Mouse (Mus musculus) ZHBTc4 (cell line): ENCODE data around the gene Chit1.

ENCODE experiments used
- DNase-seq: peaks from one replicate; pipeline ENCODE4 v3.0.0-alpha.2; 2011; ENCODE audit warnings: low read depth, low spot score

Gene Chit1

DNA sequence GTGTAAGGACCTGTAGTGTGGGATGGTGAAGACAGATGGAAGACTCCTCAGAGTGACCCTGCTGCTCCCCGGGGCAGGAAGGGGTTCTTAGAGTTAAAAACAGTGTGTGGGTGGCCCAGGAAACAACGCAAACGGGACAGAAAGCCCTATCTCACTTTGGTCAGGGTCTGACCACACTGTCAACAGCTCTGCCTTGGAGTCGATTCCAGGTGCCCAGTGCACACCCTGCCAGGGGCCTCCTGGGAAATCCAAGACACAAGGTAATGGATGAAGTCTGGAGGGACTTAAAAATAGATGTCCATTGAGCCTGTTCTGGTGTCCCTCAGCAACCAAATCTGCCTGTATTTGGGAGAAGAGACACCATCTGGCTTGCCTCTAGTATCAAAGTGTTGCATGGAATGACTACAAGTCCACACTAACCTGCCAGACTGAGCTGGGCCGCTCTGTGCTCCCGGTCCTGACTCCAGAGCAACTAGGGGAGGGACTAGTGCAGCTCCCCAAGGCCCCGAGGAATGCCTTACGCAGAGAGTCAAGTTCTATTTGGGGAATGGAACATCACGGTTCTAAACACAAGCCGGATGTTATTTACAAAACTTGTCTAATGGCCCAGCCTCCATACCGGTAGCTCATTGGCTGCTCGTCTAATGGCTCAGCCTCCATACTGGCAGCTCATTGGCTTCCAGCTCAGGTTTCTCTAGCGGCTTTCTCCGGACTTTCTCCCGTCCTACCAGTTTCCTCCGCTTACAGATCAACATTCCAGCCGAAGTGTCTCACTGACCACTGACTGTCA is 12.1 kb upstream of the Chit1 start:
- DNase-seq: peak; percentile 91

DNA sequence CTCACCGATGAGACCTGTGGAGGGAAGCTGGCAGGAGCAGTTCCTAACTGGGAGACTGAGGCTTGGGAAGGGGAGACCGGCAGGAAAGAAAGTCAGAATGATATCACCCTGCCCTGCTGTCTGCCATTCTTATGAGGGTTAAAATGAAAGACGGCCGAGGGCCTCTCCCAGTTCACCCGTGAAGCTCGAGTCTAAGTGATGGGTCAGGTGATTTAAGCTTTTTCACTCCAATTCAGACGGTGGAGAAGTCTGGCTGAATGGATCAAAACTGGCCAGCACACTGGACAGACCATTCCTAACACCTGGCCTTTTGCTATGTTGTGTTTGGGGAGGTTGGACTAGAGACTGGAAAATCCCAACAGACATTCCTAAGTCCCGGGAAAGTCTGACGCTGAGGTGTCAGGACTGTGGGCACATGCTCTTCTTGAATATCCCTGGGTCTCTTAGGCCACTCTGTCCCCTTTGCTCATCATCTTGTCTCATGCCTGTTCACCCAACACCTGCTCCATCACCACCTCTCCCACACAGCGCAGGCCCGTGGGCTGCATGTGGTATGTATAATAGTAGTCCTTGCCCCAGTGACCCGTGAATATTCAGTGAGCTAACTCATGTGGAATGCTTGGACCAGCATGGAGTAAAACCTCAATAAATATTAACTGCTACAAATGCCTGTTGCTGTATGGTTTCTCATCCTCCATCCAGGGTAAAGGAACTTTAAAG is 11.4 kb upstream of the Chit1 start:
- no peak for DNase-seq

DNA sequence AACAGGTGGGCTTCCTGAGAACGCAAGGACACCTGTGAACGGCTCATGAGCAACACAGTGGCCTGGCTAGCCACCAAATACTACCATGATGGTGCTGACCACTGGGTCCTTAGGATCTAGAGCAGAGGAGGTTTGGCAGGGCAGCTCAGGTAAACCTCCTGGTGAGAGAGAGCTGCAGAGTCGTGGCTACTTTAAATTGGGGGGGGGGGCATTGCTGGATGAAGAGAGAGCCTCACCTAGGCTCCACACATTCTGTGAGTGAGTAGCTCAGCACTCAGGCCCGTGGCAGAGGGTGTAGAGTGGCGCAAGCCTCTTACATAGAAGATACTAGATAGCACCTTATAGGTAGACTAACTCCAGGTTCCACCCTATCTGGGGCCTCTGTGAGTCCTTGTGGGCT is 10.6 kb upstream of the Chit1 start:
- no peak for DNase-seq

DNA sequence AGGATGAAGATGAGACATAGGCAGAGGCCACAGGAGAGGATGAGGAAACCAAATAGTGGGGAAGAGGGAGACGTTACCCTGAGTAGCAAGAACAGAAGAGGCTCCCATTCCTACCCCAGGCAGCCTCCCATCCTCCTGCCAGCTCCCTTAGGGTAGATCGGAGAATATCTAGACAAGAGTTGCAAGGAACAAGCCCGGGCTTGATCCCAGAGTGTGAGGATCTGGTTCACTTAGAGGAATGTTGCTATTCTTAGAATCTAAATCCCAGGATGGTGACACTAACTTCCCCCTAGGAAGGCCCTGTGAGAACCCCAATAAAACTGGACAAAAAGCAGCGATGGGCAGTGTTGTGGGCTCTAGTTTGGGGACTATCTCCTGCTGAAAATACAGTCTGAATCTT is 10.1 kb upstream of the Chit1 start:
- peak; percentile 70 for DNase-seq

DNA sequence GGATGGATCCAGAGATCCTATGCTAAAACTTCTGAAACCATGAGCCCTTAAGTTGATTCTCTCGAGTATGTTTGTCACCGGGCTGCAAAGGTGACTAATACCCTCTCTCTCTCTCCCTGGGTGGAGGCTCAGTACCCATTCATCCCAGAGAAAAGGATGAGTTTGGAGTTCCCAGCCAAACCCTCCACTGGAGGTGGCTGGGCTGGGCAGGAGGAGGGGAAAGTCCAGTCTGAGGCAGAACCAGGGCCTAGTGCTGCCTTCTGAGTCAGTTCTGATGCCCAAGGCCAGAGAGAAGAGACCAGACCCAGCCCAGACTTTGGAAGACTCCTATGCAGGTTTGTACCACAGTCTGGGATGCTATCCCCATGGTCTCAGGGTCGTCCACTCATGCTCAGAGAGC is 9.4 kb upstream of the Chit1 start:
- no peak for DNase-seq

DNA sequence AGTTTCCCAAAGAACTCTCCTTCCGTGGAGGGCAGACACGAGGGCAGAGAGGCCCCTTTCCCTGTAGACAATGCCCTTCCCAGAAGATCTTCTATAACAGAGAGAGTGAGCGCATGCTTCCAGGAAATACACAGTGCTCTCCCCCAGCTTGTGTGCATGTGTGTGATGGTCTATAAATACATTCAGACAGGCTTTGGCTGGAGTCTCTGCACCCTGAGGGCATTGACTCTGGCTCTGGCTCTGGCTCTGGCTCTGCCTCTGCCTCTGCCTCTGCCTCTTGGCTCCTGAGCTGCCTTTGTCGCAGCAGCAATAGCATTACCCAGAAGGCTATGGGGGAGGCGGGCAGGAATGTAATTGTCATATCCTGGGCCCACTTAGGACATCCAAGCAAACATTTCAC is 7.2 kb upstream of the Chit1 start:
- peak; percentile 25 for DNase-seq

DNA sequence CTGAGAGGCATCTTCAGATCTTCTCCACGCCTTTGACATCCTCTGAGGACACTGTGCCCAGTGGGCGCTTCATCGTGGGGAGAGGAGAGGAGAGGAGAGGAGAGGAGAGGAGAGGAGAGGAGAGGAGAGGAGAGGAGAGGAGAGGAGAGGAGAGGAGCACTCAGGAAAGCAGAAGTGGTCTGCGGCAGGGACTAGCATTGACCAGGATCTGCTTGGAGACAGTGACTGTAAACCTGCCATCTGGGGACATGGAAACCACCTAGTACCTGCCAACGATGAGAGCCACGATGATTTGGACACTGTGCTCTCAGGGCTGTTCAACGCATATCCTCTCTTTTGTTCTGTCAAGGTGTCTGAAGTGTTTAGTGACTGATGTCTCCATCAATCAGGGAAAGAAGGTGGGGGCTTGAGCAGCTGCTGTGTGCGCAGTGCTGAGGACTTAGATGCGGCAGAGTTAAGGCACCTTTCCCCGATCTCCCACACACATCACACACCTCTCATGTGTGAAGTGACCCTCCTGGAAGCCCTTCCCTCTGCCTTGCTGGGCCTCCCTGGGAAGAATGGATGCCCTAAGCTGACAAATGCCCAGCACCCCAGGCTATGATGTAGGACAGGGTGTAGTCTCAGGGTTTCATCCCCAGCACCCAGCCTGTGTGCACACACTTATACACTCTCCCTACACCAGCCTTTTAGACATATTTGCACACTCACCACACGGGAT is 5.8 kb upstream of the Chit1 start:
- no peak for DNase-seq

DNA sequence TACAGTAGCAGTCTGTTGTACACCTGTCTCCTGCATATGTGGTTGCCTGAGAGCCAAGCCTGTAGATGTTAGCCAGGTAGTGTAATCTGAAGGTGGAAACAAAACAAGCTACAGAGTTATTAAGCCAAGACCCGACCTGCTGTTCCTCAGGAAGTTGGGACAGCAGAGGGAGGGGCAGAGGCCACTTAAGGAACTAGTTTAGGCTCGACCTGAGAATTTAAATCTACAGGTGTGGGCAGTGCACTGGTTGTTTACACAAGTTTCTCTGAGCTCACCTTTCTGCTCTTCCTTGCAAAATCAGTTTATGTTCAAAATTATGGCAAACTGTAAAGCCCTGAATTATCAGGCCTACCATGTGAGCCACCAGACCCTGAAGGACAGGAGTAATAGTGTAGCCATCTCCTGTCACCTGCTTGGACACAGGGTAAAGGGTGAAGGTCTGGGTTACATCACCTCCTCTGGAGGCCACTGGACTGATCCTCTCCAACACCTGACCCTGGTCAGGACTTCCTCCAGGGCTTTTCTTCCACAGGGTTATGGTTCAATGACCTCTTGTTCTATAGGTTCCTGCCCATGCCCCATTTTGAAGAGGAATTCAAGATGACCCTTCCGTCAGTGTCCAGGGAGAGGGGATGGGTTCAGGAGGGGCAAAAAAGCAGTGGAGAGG is 5.1 kb upstream of the Chit1 start:
- DNase-seq: no peak

DNA sequence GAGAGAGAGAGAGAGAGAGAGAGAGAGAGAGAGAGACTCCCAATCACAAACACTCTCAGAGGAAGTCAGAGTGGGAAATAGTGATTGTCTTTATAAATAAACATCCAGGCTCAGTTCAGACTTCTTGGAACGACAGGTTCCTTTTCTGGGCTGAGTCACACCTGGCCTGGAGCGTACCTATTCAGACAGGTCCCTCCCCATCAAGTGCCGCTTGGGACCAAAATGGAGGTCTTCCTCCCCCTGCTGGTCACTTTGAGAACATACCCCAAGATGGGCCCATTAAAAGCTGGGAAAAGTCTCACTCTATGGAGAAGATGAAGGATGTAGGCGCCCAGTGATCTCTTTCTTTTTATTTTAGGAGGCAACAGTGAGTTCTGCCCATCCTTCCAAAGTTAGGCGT is 4.3 kb upstream of the Chit1 start:
- peak; percentile 72 for DNase-seq

DNA sequence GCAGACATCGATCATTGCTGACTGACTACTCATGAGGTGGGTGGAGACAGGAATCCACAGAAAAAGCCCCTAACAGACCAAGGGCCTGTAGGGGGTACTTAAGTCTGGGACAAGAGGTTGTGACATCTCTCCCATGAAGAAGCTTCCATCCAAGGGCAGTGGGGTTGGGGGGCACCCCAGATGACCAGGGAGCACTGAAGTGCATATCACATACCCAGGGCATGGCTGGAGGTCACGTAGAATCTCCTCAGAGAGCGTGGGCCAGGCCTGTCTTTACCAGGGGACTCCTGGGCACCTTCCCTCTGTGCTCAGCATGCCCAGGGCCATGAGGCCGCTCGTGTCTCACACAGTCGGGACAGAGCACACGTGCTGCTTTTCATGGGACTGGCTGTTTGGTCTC is 3.3 kb upstream of the Chit1 start:
- DNase-seq: no peak

DNA sequence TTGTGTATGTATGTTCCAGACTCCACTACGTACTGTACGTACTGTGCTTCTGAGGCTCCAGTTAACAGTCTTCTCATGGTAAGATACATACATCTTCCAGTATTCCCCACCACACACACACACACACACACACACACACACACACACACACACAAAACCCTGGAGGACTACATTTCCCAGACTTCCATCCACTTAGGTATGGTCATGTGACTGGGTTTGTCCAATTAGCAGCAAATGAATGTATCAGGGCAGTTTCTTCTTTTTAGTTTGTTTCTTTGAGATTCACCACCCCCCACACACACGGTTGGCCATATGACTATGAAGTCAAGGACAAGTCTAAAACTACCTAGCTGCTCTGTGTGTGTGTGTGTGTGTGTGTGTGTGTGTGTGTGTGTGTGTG is 1.0 kb upstream of the Chit1 start:
- DNase-seq: peak; percentile 58

DNA sequence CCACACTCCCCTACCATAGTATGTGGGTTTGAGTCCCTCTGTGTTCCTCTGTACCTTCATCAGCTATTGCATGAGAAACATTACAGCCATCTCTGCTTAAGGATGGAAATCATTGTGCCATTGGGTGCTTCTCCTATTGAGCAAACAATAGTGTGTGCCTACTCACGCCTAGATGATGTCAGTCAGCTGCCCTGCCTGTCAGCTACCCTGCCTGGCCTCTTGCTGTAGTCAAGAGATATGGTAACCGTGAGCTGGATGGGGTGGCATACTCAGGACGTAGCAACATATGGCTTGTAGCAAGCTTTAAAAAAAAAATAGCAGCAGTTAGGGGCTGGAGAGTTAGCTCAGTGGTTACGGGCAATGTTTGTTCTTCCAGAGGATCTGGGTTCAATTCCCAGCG is 593 bp upstream of the Chit1 start:
- no peak for DNase-seq

DNA sequence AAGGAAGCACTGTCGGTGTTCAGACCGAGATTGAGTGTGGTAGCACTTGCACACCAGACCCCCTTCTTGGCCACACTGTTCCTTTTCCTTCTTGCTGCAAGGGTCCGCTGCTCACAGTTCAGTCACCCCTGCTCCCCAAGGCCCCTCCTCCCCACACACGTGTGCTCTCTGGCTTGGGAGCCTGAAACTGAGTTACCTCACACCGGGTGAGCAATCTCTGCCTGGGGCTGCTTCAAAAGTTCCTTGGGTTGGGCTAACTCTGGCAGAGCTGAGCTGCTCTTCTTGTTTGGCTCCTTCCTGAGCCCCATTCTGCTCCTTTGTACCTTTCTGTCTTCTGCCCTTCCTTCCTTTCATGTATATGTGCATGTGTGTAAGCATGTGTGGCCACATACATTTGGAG is 2.5 kb downstream of the Chit1 start:
- no peak for DNase-seq

DNA sequence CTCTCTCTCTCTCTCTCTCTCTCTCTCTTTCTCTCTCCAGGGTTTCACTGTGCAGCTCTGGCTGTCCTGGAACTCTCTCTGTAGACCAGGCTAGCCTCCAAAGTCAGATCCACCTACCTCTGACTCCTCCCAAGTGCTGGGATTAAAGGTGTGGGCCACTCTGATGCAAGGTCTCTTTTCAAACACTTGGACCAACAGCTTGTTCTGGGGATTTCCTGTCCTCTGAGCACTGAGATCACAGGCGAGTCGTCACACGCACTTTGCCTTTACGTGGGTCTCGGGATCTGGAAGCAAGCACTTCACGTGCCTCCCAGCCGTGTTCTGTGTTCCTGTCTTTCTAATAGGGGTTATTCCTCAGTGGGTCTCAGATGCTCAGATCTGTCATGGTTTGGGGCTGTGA is 3.0 kb downstream of the Chit1 start:
- DNase-seq: no peak

DNA sequence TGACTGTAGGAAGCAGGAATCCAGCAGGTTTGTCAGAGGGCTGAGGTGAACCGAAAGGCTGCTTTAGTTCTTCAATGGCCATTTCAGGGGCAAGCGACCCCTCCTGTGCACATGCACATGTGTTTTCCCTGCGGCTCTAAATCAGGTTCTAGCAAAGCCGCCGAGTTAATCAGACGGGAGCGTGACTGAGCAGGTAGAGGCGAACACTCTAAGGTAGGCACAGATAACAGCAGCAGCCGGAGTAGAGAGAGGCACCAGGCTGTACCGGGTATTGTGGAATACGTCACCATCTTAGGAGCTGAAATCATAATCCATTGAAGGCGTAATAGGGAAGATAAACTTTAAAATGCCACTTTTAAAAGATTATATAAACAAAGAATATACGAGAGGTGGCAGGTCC is 3.7 kb downstream of the Chit1 start:
- peak; percentile 22 for DNase-seq

DNA sequence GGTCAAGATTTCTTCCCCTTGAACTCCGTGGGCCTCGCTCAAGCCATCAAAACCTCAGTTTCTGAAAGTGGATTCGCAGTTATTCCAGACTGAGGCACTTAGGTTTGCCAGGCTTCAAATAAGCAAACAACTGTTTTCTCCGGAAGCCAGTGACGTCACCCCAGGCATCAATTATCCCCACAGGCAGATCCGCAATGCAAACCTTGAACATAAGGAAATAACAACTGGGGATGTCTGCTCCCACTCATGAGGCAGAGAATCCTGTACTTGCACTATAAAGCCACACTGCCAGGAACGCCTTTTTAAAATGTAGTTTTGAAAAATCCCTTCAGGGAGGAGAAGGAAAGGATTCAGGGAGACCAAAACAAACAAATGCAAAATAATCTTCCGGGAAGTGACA is 4.4 kb downstream of the Chit1 start:
- no peak for DNase-seq

DNA sequence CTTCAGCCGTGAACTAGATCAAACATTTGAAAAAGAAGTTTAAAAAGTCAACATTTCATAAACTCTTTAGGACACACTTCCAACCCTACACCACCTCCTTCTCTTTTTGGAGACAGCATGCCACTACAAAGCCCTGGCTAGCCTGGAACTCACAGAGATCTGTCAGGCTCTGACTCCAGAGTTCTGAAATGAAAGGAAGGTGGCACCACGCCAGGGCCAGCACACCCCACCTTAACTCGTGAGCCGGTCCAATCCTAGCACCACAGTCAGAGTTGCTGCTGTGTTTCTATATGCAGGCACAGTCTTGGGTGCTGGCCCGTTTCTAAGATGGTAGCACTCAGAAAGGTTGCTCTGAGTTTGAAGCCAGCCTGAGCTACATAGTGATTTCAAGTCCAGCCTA is 6.1 kb downstream of the Chit1 start:
- DNase-seq: no peak

DNA sequence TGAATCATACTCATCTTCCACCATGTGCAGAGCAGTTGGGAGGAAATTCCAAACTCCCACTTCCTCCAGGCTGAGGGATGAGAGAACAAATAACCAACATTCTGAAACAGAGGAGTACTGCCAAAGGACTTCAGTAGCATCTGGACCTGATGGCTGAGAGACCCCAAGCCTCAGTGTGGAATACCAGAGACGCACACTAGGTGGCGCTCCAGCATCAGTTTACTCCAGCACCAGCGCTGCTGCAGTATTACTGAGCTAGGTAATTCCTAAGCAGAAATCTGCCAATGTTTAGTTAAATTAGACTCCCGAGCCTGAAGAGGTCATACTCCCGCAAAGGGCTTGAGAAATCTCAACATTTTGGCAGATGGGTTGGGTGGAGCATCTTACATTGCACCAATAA is 9.1 kb downstream of the Chit1 start:
- peak; percentile 85 for DNase-seq

DNA sequence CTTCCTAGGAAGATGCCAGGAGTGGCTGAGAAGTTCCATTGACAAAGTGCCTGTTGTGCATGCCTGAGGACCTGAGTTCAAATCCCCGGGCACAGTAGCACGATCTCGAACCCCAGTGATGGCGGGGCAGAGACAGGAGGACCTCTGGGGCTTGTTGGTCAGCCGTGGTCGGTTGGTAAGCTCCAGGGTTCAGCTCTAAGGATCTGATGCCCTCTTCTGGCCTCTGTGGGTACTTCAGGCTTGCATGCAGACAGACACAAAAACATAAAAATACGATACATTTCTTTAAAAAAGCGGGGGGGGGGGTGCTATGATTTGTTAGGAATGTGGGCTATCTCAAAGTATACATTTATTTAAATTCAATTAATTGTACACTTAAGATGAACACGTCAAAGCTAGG is 11.2 kb downstream of the Chit1 start:
- peak; percentile 70 for DNase-seq

DNA sequence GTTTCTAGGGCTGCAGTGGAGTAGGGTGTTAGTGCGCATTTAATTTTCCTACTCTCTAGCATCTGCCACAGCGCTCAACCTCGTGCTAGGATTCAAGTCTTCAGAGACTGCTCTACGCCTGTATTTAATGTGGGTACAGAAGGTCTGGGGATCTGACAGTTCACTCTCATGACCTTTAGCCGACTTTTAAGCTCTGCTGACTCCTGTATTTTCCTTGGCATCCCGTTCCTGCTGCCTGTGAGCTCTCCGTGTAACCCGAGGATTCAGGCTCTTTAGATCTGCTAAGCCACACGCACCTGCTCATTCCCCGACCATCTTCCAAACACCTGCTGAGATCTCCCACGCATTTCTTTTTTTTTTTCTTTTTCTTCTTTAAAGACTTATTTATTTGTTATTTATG is 22.3 kb downstream of the Chit1 start:
- DNase-seq: no peak

DNA sequence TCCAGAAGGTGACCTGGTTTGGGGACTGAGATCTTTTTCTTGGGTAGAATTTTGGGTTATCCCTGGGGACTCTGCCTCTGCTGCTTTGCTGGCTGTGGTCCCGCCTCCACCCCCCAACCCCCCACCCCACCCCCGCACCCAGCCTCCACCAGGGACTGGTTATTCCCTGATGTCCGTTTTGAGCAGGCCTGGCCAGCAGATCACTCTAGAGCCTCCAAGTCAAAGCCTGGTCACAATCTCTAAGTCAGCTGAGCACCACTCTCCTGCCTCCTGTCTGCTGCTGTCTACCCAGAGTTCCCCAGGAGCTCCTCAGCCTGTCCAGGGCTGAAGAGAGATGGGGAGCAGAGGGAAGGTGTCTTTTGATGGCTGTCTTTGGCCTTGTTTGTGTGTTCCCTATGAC is 25.3 kb downstream of the Chit1 start:
- DNase-seq: no peak

DNA sequence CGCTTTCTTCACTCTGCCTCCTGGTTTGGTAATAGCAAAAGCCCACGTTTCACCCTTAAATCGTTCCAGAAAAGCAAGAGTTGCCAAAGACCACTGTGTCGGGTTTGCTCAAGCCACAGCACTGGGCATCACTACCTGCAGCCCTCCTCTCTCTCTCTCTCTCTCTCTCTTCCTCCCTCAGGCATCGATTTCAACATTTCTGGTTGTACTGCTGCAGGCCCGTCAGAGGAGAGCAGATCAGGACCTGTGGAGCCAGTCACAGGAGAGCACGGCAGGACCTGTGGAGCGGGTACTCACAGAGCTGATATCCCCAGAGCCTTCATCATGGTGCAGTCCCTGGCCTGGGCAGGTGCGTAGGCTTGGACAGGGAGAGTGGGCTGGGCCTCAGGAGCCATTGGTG is 27.4 kb downstream of the Chit1 start:
- DNase-seq: no peak
